Mouse (Mus musculus) thymus, adult 2 months (tissue): ENCODE data around the gene Ppp1r14c. TPM values are rescaled to one million over a fixed set of nuclear protein-coding genes. Genes with fewer than 3 reads are reported as not detected.

Experiments
- DNase-seq: peaks from one replicate; pipeline ENCODE4 v3.0.0; 2021
- H3K27ac ChIP-seq: fragments of 200-500 bp; 2 replicates; pipeline ENCODE4 v1.5.1; 2012; ENCODE audit warnings: low read length, control low read depth; ENCODE audit not compliant: control insufficient read depth, insufficient read depth
- H3K27me3 ChIP-seq: fragments of 200-500 bp; 2 replicates; pipeline ENCODE4 v1.6.1; 2012; ENCODE audit warnings: mild to moderate bottlenecking, low read length, moderate library complexity, mixed read lengths; ENCODE audit not compliant: control insufficient read depth, insufficient read depth
- H3K36me3 ChIP-seq: fragments of 200-500 bp; 2 replicates; pipeline ENCODE4 v1.6.1; 2012; ENCODE audit warnings: mild to moderate bottlenecking, low read length, moderate library complexity; ENCODE audit not compliant: control insufficient read depth, insufficient read depth
- H3K4me1 ChIP-seq: fragments of 200-500 bp; replicated peaks from 2 replicates; pipeline ENCODE4 v1.6.1; 2012; ENCODE audit warnings: low read length; ENCODE audit not compliant: control insufficient read depth, insufficient read depth
- H3K4me3 ChIP-seq: fragments of 200-500 bp; 2 replicates; pipeline ENCODE4 v1.5.1; 2012; ENCODE audit warnings: mild to moderate bottlenecking, low read length, control low read depth, moderate library complexity; ENCODE audit not compliant: control insufficient read depth, insufficient read depth
- CTCF ChIP-seq: fragments of 200-500 bp; IDR thresholded peaks from 2 replicates; pipeline ENCODE4 v1.5.1; 2012; ENCODE audit warnings: mild to moderate bottlenecking, control low read depth, low read length, moderate library complexity, borderline replicate concordance; ENCODE audit not compliant: control insufficient read depth, poor library complexity, insufficient read depth; ENCODE audit errors: extremely low read depth
- POLR2A ChIP-seq: fragments of 200-500 bp; IDR thresholded peaks from 2 replicates; pipeline ENCODE4 v1.6.1; 2012; ENCODE audit warnings: mild to moderate bottlenecking, low read length, control low read depth, moderate library complexity; ENCODE audit not compliant: control insufficient read depth, poor library complexity, insufficient read depth; ENCODE audit errors: extremely low read depth
- WGBS: fragments of 180-500 bp; shearing (Covaris S2); methylation state at CpG from one replicate; pipeline ENCODE4 v1.1.7; 2018; 5-methylcytosine and 5-hydroxymethylcytosine counted together
- polyA plus RNA-seq: library from polyadenylated mRNA; depleted of rRNA; stranded (reverse); fragments of >200 nt; gene quantifications from 2 replicates; pipeline ENCODE4 v1.2.3, GENCODE M21; 2012

Gene Ppp1r14c
- polyA plus RNA-seq, 1 experiment = 2.3 TPM

DNA sequence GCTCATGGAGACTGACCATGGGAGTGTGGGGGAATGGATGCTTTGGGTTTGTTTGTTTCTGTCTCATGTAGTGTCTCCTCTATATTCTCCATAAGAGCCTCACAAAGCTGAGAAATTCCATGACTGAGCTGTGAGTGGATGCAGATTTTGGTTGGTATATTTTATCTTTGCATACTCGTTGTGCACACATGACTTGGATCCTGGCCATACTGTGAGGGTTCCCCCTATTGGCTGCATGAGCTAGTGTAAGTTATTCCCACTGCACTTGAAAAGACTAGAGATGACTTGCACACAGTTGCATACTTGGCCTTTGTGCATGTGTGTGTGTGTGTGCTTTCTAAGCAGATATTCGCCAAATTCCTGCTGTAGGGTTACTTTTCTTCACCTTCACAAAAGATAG, 40.4 kb downstream of the Ppp1r14c start:
- Histone ChIP-seq H3K4me3 (no peak overlapping the region), H3K27me3 (no peaks in the 10 kb centered on the region), H3K27ac (no peak overlapping the region), H3K36me3 (no peaks in the 10 kb centered on the region), H3K4me1 (no peaks in the 10 kb centered on the region)
- DNase-seq = no peak
- 69% methylated on average over 2 of the region's 2 CpGs for WGBS
- no peak for TF ChIP-seq POLR2A
- no peak for TF ChIP-seq CTCF

DNA sequence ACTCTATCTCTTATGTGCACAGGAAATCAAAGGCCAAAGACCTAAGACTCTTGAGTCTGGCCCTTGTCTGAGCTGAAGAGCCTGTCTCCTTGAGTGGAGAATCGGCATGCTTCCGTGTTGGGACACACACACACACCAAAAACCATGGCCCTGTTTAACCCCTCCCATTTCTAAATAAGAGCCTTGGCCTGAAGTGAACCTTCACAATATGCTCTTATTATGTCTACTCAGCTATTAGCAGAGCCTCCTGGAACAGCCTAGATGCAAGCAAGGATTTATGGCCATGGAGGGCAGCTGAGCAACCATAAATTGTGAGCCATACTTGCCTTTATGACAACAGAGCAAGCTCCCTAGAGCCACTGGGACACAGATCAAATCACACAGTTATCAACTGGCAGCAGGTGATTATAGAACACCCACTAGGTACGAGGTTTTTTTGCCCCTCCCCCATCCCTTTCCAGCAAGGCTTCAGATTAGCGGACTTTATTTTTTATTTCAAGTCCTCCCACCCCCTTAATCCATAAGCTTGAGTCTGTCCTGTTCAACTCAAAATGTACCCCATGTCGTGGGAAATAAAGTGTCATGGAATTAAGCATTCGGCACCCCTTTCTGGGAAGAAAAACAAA, 42.3 kb downstream of the Ppp1r14c start:
- no peak for DNase-seq
- H3K4me1 ChIP-seq = no peaks in the 10 kb centered on the region

DNA sequence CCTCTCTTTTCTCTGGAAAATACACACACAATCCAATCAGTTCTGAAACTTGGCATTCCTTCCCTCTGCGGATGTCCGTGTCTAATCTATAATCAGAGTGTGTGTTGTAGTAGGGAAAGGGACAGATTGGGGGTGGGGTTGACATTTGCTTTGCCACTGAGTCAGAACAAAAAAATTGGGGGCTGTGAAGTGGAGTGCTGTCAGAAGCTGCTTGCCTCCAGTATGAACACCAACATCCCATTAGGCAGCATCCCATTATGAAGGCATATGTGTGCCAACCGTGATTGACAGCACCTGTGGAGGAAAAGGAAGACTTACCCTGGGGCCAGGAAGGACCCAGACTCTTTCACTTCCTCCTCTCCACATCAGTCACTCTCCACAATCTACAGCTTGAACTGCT, 42.8 kb downstream of the Ppp1r14c start:
- Histone ChIP-seq H3K4me1 (no peaks in the 10 kb centered on the region), H3K36me3 (no peaks in the 10 kb centered on the region), H3K27me3 (no peaks in the 10 kb centered on the region), H3K4me3 (no peak overlapping the region), H3K27ac (no peak overlapping the region)
- no peak for DNase-seq
- WGBS = 64% methylated on average over 3 of the region's 3 CpGs
- TF ChIP-seq CTCF (no peak), POLR2A (no peak)

More for the DNA sequence above, 42.3 kb downstream of the Ppp1r14c start:
- TF ChIP-seq CTCF (no peak), POLR2A (no peak)
- Histone ChIP-seq H3K36me3 (no peaks in the 10 kb centered on the region), H3K27ac (no peak overlapping the region), H3K4me3 (no peak overlapping the region), H3K27me3 (no peaks in the 10 kb centered on the region)
- 94% methylated on average over 6 of the region's 6 CpGs for WGBS

DNA sequence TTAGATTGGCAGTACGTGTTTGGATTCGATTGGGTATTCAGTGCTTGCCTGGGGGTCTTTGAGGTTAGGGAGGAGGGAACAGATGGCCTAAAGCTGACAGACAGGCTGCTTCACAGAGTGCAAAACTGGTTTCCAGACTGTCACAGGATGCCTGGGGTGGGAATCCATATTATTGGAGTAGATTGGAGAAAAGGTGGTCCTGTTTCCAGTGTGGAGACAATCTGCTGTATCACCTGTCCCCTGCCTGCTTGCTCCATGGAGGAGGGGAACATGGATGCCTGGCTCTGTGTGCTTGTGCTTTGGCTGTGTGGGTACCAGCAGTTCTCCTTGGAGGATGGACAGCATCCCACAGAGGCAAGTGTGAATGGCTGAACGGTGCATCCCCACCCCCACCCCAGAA, 45.4 kb downstream of the Ppp1r14c start:
- Histone ChIP-seq H3K27ac (no peak overlapping the region), H3K36me3 (no peaks in the 10 kb centered on the region), H3K27me3 (no peaks in the 10 kb centered on the region), H3K4me3 (no peak overlapping the region), H3K4me1 (no peaks in the 10 kb centered on the region)
- DNase-seq = no peak
- 93% methylated on average over 3 of the region's 3 CpGs for WGBS
- TF ChIP-seq POLR2A (no peak), CTCF (no peak)

DNA sequence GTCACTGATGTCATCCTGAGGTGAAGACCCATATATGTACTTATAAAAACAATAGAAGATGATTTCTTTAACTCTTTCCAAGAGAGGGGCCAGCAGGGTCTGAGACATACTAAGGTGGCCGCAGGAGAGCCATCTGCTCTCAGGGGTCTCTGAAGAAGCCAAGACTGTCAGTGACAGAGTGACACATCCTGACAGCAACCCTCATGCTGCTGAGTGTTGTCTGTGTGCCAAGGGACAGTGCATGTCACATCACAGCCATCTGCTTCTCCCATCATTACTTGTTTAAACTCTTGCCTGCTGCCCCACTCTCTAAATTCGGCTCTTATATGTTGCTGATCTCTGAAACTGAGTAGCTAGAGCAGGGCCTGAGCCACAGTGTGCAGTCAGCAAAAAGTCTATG, 45.8 kb downstream of the Ppp1r14c start:
- no peaks in the 10 kb centered on the region for H3K36me3 ChIP-seq
- H3K4me3 ChIP-seq = no peak overlapping the region
- DNase-seq = no peak
- 61% methylated on average over 2 of the region's 2 CpGs for WGBS
- TF ChIP-seq CTCF (no peak), POLR2A (no peak)
- no peaks in the 10 kb centered on the region for H3K4me1 ChIP-seq
- H3K27me3 ChIP-seq = no peaks in the 10 kb centered on the region
- H3K27ac ChIP-seq = no peak overlapping the region

DNA sequence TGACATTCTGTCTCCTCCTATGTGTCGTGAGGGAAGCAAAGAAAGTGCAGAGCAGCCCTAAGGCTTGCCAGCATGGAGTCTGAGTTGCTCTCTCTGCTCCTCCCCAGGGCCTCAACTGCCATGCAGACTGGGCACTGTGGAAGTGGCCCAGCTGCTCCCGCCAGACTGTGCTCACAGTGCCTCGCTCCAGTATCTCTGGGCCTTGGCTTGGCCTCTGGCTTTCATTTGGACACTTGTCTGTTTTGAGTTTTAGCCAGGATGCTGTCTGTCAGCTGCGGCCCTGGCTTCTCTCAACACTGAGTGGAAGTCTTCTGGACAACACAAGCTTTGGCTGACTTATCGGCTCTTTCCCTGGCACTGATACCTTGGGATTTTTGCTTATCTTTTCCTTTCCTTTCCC, 49.0 kb downstream of the Ppp1r14c start:
- no peaks in the 10 kb centered on the region for H3K27me3 ChIP-seq
- H3K36me3 ChIP-seq = no peaks in the 10 kb centered on the region
- DNase-seq = no peak
- 92% methylated on average over 5 of the region's 5 CpGs for WGBS
- TF ChIP-seq CTCF (no peak), POLR2A (no peak)
- no peak overlapping the region for H3K4me3 ChIP-seq
- H3K27ac ChIP-seq = no peak overlapping the region
- no peaks in the 10 kb centered on the region for H3K4me1 ChIP-seq

DNA sequence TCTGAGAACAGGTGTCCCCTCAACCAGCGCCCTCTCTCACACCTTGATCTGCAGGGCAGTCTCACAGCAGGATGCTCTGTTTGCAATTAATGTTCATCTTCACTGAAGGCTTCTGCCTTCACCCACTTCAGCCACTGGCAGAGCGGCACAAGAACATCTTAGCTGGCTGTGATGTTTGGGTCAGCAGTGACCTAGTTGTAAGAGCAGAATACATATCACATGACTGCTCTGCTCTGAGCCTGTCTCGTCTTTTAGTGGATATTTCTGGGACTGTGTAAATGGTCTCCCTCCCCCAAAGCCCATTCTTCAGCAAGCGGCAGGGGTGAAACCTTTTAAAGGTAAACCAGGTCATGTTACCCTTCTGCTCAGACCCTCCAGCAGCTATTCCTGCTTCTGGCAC, 50.7 kb downstream of the Ppp1r14c start:
- no peak overlapping the region for H3K4me3 ChIP-seq
- no peak for DNase-seq
- no peaks in the 10 kb centered on the region for H3K4me1 ChIP-seq
- H3K27me3 ChIP-seq = no peaks in the 10 kb centered on the region
- H3K36me3 ChIP-seq = no peaks in the 10 kb centered on the region
- TF ChIP-seq POLR2A (no peak), CTCF (no peak)
- 92% methylated on average over 4 of the region's 4 CpGs for WGBS
- H3K27ac ChIP-seq = no peak overlapping the region
